Mouse (Mus musculus) layer of hippocampus, postnatal 10 days (tissue): ENCODE measurements around the gene Anapc2. TPM values are rescaled to one million over a fixed set of nuclear protein-coding genes. Genes with fewer than 3 reads are reported as not detected.

Experiments used
- total RNA-seq, 2 experiments: library from RNA; stranded (reverse); gene quantifications; 2 replicates each; pipeline ENCODE4 v1.2.3; 2021

The Anapc2 gene
- total RNA-seq, 2 experiments from 2014 or later = 82.8 to 85.3 TPM

Other genes starting within 250 kb of the Anapc2 start
- 100 to 1,000 TPM; 793 to 858 TPM for gene Nsmf, start 218.1 kb upstream of the Anapc2 start, total RNA-seq
- not detected for gene Entpd8, start 192.2 kb upstream of the Anapc2 start, total RNA-seq
- not detected for gene Noxa1, start 177.3 kb upstream of the Anapc2 start, total RNA-seq
- 10 to 100 TPM; 43.0 to 50.3 TPM for gene Nrarp, start 91.7 kb upstream of the Anapc2 start, total RNA-seq
- gene Tor4a, start 75.6 kb upstream of the Anapc2 start, total RNA-seq = 1 to 10 TPM; 1.8 to 2.4 TPM
- gene Nelfb, start 61.0 kb upstream of the Anapc2 start, total RNA-seq = 10 to 100 TPM; 50.6 to 59.3 TPM
- not detected for gene Stpg3, start 57.8 kb upstream of the Anapc2 start, total RNA-seq
- not detected for gene Fam166a, start 53.7 kb upstream of the Anapc2 start, total RNA-seq
- gene Tubb4b, start 47.8 kb upstream of the Anapc2 start, total RNA-seq = 100 to 1,000 TPM; 394 to 449 TPM
- gene Slc34a3, start 38.1 kb upstream of the Anapc2 start, total RNA-seq = not detected
- not detected for gene Rnf224, start 35.7 kb upstream of the Anapc2 start, total RNA-seq
- 100 to 1,000 TPM; 212 to 216 TPM for gene Rnf208, start 30.2 kb upstream of the Anapc2 start, total RNA-seq
- gene Cysrt1, start 30.0 kb upstream of the Anapc2 start, total RNA-seq = not detected
- 1 to 10 TPM in 1 of 2 experiments, under 1 TPM in 1; 0.45 to 4.0 TPM for gene AL732309.1, start 25.6 kb upstream of the Anapc2 start, total RNA-seq
- 10 to 100 TPM; 35.6 to 39.1 TPM for gene Tmem203, start 17.0 kb upstream of the Anapc2 start, total RNA-seq
- 10 to 100 TPM; 13.9 to 14.0 TPM for gene Tprn, start 9.9 kb upstream of the Anapc2 start, total RNA-seq
- 10 to 100 TPM; 77.2 to 83.4 TPM for gene Ssna1, start within 50 bp of the Anapc2 start, total RNA-seq
- gene Tmem210, start 15.7 kb downstream of the Anapc2 start, total RNA-seq = not detected
- gene Lrrc26, start 17.4 kb downstream of the Anapc2 start, total RNA-seq = not detected
- gene Grin1, start 46.7 kb downstream of the Anapc2 start, total RNA-seq = 100 to 1,000 TPM; 345 to 348 TPM
- gene Man1b1, start 59.9 kb downstream of the Anapc2 start, total RNA-seq = 10 to 100 TPM; 51.3 to 59.8 TPM
- 10 to 100 TPM; 21.2 to 28.0 TPM for gene Dpp7, start 83.9 kb downstream of the Anapc2 start, total RNA-seq
- 10 to 100 TPM; 11.2 to 11.5 TPM for gene Uap1l1, start 93.2 kb downstream of the Anapc2 start, total RNA-seq
- gene Sapcd2, start 99.8 kb downstream of the Anapc2 start, total RNA-seq = 10 to 100 TPM; 16.0 to 18.3 TPM
- gene Entpd2, start 123.4 kb downstream of the Anapc2 start, total RNA-seq = 10 to 100 TPM; 26.1 to 26.6 TPM
- 100 to 1,000 TPM; 416 to 446 TPM for gene Npdc1, start 126.9 kb downstream of the Anapc2 start, total RNA-seq
- gene Fut7, start 150.8 kb downstream of the Anapc2 start, total RNA-seq = under 1 TPM; 0.33 to 0.78 TPM
- gene Abca2, start 156.2 kb downstream of the Anapc2 start, total RNA-seq = 100 to 1,000 TPM; 107 to 118 TPM
- gene Clic3, start 184.4 kb downstream of the Anapc2 start, total RNA-seq = under 1 TPM in 1 of 2 experiments, not detected in 1; 0.60 TPM
- gene Paxx, start 188.6 kb downstream of the Anapc2 start, total RNA-seq = 10 to 100 TPM; 56.1 to 68.6 TPM
- 100 to 1,000 TPM; 257 to 743 TPM for gene Ptgds, start 197.6 kb downstream of the Anapc2 start, total RNA-seq
- gene Lcn12, start 221.4 kb downstream of the Anapc2 start, total RNA-seq = not detected
- gene Fbxw5, start 228.3 kb downstream of the Anapc2 start, total RNA-seq = 100 to 1,000 TPM; 132 to 140 TPM
- 1 to 10 TPM; 1.5 to 1.9 TPM for gene C8g, start 229.2 kb downstream of the Anapc2 start, total RNA-seq